Mouse (Mus musculus) MEL (cell line): Measurements from ENCODE around the gene Rhof. TPM values are rescaled to one million over a fixed set of nuclear protein-coding genes. Genes with fewer than 3 reads are reported as not detected.

Experiments
- DNase-seq: peaks from one replicate; pipeline ENCODE4 v3.0.0; 2011; ENCODE audit warnings: low read depth, low spot score
- H3K27ac ChIP-seq: 2 replicates; pipeline ENCODE4 v1.5.1; 2012; ENCODE audit warnings: low read depth, mild to moderate bottlenecking, control low read depth, low read length, moderate library complexity; ENCODE audit not compliant: control insufficient read depth
- H3K27me3 ChIP-seq, 2 experiments: fragments of 150-350 bp in 1 of 2; sonication (generic) in 1 of 2; 2 replicates each; pipeline ENCODE4 v1.6.1; 2012; ENCODE audit warnings: low read length in 2 of 2, mild to moderate bottlenecking in 2 of 2, improper control_type of control experiment in 1 of 2, moderate library complexity in 1 of 2; ENCODE audit not compliant: insufficient read depth in 2 of 2, control insufficient read depth in 1 of 2
- H3K36me3 ChIP-seq, 2 experiments: 2 replicates each; pipeline ENCODE4 v1.6.1; 2012 to 2014; ENCODE audit warnings: low read length in 2 of 2, improper control_type of control experiment in 1 of 2, inconsistent platforms in 1 of 2, mild to moderate bottlenecking in 1 of 2; ENCODE audit not compliant: insufficient read depth in 2 of 2, control insufficient read depth in 1 of 2
- H3K4me1 ChIP-seq, 2 experiments: fragments of 150-350 bp in 1 of 2; sonication (generic) in 1 of 2; 2 replicates each; pipeline ENCODE4 v1.6.1; 2012; ENCODE audit warnings: low read length in 2 of 2, improper control_type of control experiment in 1 of 2, mild to moderate bottlenecking in 1 of 2; ENCODE audit not compliant: insufficient read depth in 2 of 2, control insufficient read depth in 1 of 2
- H3K4me3 ChIP-seq, 2 experiments: fragments of 150-350 bp in 1 of 2; sonication (generic) in 1 of 2; 2 replicates each; pipeline ENCODE4 v1.5.1; 2012; ENCODE audit warnings: low read depth in 2 of 2, low read length in 2 of 2, mild to moderate bottlenecking in 2 of 2, moderate library complexity in 2 of 2, control low read depth in 1 of 2, improper control_type of control experiment in 1 of 2; ENCODE audit not compliant: control insufficient read depth in 1 of 2, insufficient read depth in 1 of 2
- H3K79me2 ChIP-seq: 2 replicates; pipeline ENCODE4 v1.6.1; 2012; ENCODE audit warnings: mild to moderate bottlenecking, low read length, moderate library complexity; ENCODE audit not compliant: control insufficient read depth, poor library complexity, insufficient read depth
- H3K9ac ChIP-seq: 2 replicates; pipeline ENCODE4 v1.6.1; 2012; ENCODE audit warnings: low read depth, mild to moderate bottlenecking, control low read depth, low read length, moderate library complexity; ENCODE audit not compliant: control insufficient read depth, poor library complexity, severe bottlenecking
- H3K9me3 ChIP-seq: fragments of 150-350 bp; sonication (generic); replicated peaks from 2 replicates; pipeline ENCODE4 v1.6.1; 2012; ENCODE audit warnings: mild to moderate bottlenecking, low read length, improper control_type of control experiment, moderate library complexity; ENCODE audit not compliant: insufficient read depth
- BHLHE40 ChIP-seq: IDR thresholded peaks from 2 replicates; pipeline ENCODE4 v1.6.1; 2012; ENCODE audit warnings: low read depth, mild to moderate bottlenecking, inconsistent platforms, low read length, improper control_type of control experiment, borderline replicate concordance
- CHD1 ChIP-seq: IDR thresholded peaks from 2 replicates; pipeline ENCODE4 v1.6.1; 2012; ENCODE audit warnings: low read depth, mild to moderate bottlenecking, inconsistent platforms, low read length, improper control_type of control experiment
- CTCF ChIP-seq, 3 experiments: IDR thresholded peaks in 2 of 3; conservative IDR thresholded peaks in 1 of 3; 2 replicates each; pipeline ENCODE4 v1.5.1; 2011 to 2012; ENCODE audit warnings: low read length in 3 of 3, low read depth in 2 of 3, mild to moderate bottlenecking in 2 of 3, improper control_type of control experiment in 1 of 3, inconsistent platforms in 1 of 3, mixed read lengths in 1 of 3, moderate library complexity in 1 of 3; ENCODE audit not compliant: control insufficient read depth in 1 of 3, insufficient read depth in 1 of 3, poor library complexity in 1 of 3, severe bottlenecking in 1 of 3
- ELF1 ChIP-seq: IDR thresholded peaks from 2 replicates; pipeline ENCODE4 v1.6.1; 2014; ENCODE audit warnings: low read depth, mild to moderate bottlenecking, inconsistent platforms, low read length, improper control_type of control experiment, moderate library complexity
- GABPA ChIP-seq: IDR thresholded peaks from 2 replicates; pipeline ENCODE4 v1.6.1; 2012; ENCODE audit warnings: low read depth, mild to moderate bottlenecking, inconsistent platforms, low read length, improper control_type of control experiment, moderate library complexity
- GATA1 ChIP-seq: IDR thresholded peaks from 2 replicates; pipeline ENCODE4 v1.6.1; 2011; ENCODE audit warnings: low read depth, low read length, improper control_type of control experiment
- HCFC1 ChIP-seq: IDR thresholded peaks from 2 replicates; pipeline ENCODE4 v1.6.1; 2012; ENCODE audit warnings: low read depth, mild to moderate bottlenecking, inconsistent platforms, low read length, improper control_type of control experiment, moderate library complexity
- JUND ChIP-seq: IDR thresholded peaks from 2 replicates; pipeline ENCODE4 v1.6.1; 2011; ENCODE audit warnings: low read depth, mild to moderate bottlenecking, improper control_type of control experiment, low read length
- KAT2A ChIP-seq: conservative IDR thresholded peaks from 2 replicates; pipeline ENCODE4 v1.6.1; 2012; ENCODE audit warnings: low read depth, low read length, improper control_type of control experiment, inconsistent platforms
- MAZ ChIP-seq: IDR thresholded peaks from 2 replicates; pipeline ENCODE4 v1.6.1; 2012; ENCODE audit warnings: low read depth, mild to moderate bottlenecking, inconsistent platforms, low read length, improper control_type of control experiment
- MEF2A ChIP-seq: IDR thresholded peaks from 2 replicates; pipeline ENCODE4 v1.6.1; 2014; ENCODE audit warnings: low read depth, mild to moderate bottlenecking, inconsistent platforms, low read length, improper control_type of control experiment; ENCODE audit not compliant: poor library complexity, insufficient replicate concordance, severe bottlenecking; ENCODE audit errors: extremely low read depth
- MXI1 ChIP-seq: IDR thresholded peaks from 2 replicates; pipeline ENCODE4 v1.6.1; 2011; ENCODE audit warnings: mild to moderate bottlenecking, low read depth, low read length, improper control_type of control experiment
- MYB ChIP-seq: IDR thresholded peaks from 2 replicates; pipeline ENCODE4 v1.6.1; 2011; ENCODE audit warnings: mild to moderate bottlenecking, low read depth, low read length, improper control_type of control experiment
- NRF1 ChIP-seq: IDR thresholded peaks from 2 replicates; pipeline ENCODE4 v1.6.1; 2014; ENCODE audit warnings: low read depth, mild to moderate bottlenecking, inconsistent platforms, low read length, improper control_type of control experiment, moderate library complexity; ENCODE audit not compliant: poor library complexity, insufficient read depth, severe bottlenecking
- POLR2A ChIP-seq, 2 experiments: IDR thresholded peaks; 2 replicates each; pipeline ENCODE4 v1.6.1; 2011 to 2012; ENCODE audit warnings: low read length in 2 of 2, mild to moderate bottlenecking in 2 of 2, control low read depth in 1 of 2, improper control_type of control experiment in 1 of 2, low read depth in 1 of 2, moderate library complexity in 1 of 2; ENCODE audit not compliant: control insufficient read depth in 1 of 2, insufficient read depth in 1 of 2, poor library complexity in 1 of 2
- POLR2AphosphoS2 ChIP-seq: IDR thresholded peaks from 2 replicates; pipeline ENCODE4 v1.6.1; 2011; ENCODE audit warnings: low read length, improper control_type of control experiment
- POLR2AphosphoS5 ChIP-seq: IDR thresholded peaks from 2 replicates; pipeline ENCODE4 v1.6.1; 2012; ENCODE audit warnings: low read depth, borderline replicate concordance, mild to moderate bottlenecking, inconsistent platforms, low read length, moderate library complexity, mixed read lengths
- RAD21 ChIP-seq: IDR thresholded peaks from 2 replicates; pipeline ENCODE4 v1.6.1; 2011; ENCODE audit warnings: mild to moderate bottlenecking, low read depth, low read length, improper control_type of control experiment
- RCOR1 ChIP-seq: IDR thresholded peaks from 2 replicates; pipeline ENCODE4 v1.6.1; 2012; ENCODE audit warnings: low read depth, mild to moderate bottlenecking, inconsistent platforms, low read length, improper control_type of control experiment
- SIN3A ChIP-seq: IDR thresholded peaks from 2 replicates; pipeline ENCODE4 v1.6.1; 2012; ENCODE audit warnings: low read length, improper control_type of control experiment, inconsistent platforms
- SMC3 ChIP-seq: IDR thresholded peaks from 2 replicates; pipeline ENCODE4 v1.6.1; 2011; ENCODE audit warnings: low read depth, low read length, improper control_type of control experiment
- TAL1 ChIP-seq: IDR thresholded peaks from 2 replicates; pipeline ENCODE4 v1.6.1; 2012; ENCODE audit warnings: mild to moderate bottlenecking, inconsistent platforms, low read length, moderate library complexity, mixed read lengths
- TCF12 ChIP-seq: IDR thresholded peaks from 2 replicates; pipeline ENCODE4 v1.6.1; 2014; ENCODE audit warnings: low read depth, mild to moderate bottlenecking, inconsistent platforms, low read length, improper control_type of control experiment, moderate library complexity
- UBTF ChIP-seq: IDR thresholded peaks from 2 replicates; pipeline ENCODE4 v1.6.1; 2012; ENCODE audit warnings: low read depth, mild to moderate bottlenecking, inconsistent platforms, low read length, improper control_type of control experiment, moderate library complexity, borderline replicate concordance; ENCODE audit not compliant: insufficient read depth
- USF2 ChIP-seq, 2 experiments: IDR thresholded peaks; 2 replicates each; pipeline ENCODE4 v1.6.1; 2011 to 2012; ENCODE audit warnings: improper control_type of control experiment in 2 of 2, low read length in 2 of 2, borderline replicate concordance in 1 of 2, inconsistent platforms in 1 of 2, low read depth in 1 of 2, mild to moderate bottlenecking in 1 of 2; ENCODE audit not compliant: insufficient read depth in 1 of 2
- ZC3H11A ChIP-seq: IDR thresholded peaks from 2 replicates; pipeline ENCODE4 v1.6.1; 2012; ENCODE audit warnings: low read depth, mild to moderate bottlenecking, inconsistent platforms, low read length, improper control_type of control experiment
- ZKSCAN1 ChIP-seq: IDR thresholded peaks from 2 replicates; pipeline ENCODE4 v1.6.1; 2012; ENCODE audit warnings: low read depth, mild to moderate bottlenecking, inconsistent platforms, low read length, improper control_type of control experiment, moderate library complexity
- ZNF384 ChIP-seq: IDR thresholded peaks from 2 replicates; pipeline ENCODE4 v1.6.1; 2012; ENCODE audit warnings: low read depth, mild to moderate bottlenecking, inconsistent platforms, low read length, improper control_type of control experiment
- polyA plus RNA-seq, 2 experiments: library from polyadenylated mRNA; stranded (reverse) in 1 of 2; unstranded in 1 of 2; fragments of >175 nt in 1 of 2; fragments of >200 nt in 1 of 2; gene quantifications; 2 replicates each; pipeline versions ENCODE4 v1.2.1 to v1.2.4; 2012; ENCODE audit warnings: low replicate concordance in 2 of 2, low read depth in 1 of 2; ENCODE audit not compliant: insufficient read length in 2 of 2, insufficient read depth in 1 of 2, missing spikeins in 1 of 2
- total RNA-seq: library from RNA; depleted of rRNA; stranded (reverse); fragments of 300-350 nt; gene quantifications from 2 replicates; pipeline ENCODE4 v1.2.3, GENCODE M21; 2012

Rhof gene
- total and polyA plus RNA-seq, 3 experiments, result 2.5 to 10.4 TPM; not detected in 1

DNA sequence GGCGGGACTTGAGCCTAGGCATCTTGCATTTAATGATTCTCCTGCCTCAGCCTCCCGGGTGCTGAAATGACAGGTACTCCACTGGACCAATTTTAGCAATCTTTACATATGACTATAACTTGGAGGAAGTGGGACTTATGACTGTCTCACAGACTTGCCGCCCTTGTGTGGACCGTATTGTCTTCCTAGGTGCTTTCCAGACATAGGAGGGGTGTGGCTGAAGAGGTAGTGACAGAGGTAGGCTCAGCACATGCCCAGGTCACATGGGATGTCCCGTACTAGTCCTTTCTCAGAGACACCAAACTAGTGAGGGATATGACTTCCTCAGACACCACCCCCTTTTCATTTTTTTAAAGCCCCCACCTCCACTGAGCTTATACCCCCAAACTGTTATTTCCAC is 46.3 kb upstream of the Rhof start:
- DNase-seq, result no peak
- Histone ChIP-seq H3K79me2 (no peaks in the 10 kb centered on the region), H3K4me1 (no peaks in the 10 kb centered on the region), H3K36me3 (no peaks in the 10 kb centered on the region), H3K9me3 (no peaks in the 10 kb centered on the region), H3K27me3 (no peaks in the 10 kb centered on the region; a peak in 1 of 4 replicates)
- TF ChIP-seq RAD21, result no peak
- TF ChIP-seq JUND, result no peak
- TF ChIP-seq HCFC1, result no peak
- no peak for TF ChIP-seq MXI1
- TF ChIP-seq CTCF (IDR thresholded peaks at IDR 0.05 in 2 of 3, conservative IDR thresholded peaks at IDR 0.05 in 1 of 3; ENCODE audit: control insufficient read depth in 1 of 3, insufficient read depth in 1 of 3, low read depth in 2 of 3, low read length in 3 of 3, poor library complexity in 1 of 3, severe bottlenecking in 1 of 3), result no peak
- no peak for TF ChIP-seq UBTF
- TF ChIP-seq NRF1, result no peak
- no peak for TF ChIP-seq MAZ
- TF ChIP-seq ZKSCAN1, result no peak
- no peak for TF ChIP-seq POLR2A (IDR thresholded peaks at IDR 0.05; ENCODE audit: control insufficient read depth in 1 of 2, insufficient read depth in 1 of 2, low read depth in 1 of 2, low read length in 2 of 2, poor library complexity in 1 of 2)
- no peak for TF ChIP-seq TAL1
- no peak for TF ChIP-seq USF2 (IDR thresholded peaks at IDR 0.05; ENCODE audit: borderline replicate concordance in 1 of 2, insufficient read depth in 1 of 2, low read depth in 1 of 2, low read length in 2 of 2)
- no peak for TF ChIP-seq MYB
- TF ChIP-seq MEF2A, result no peak
- TF ChIP-seq KAT2A, result no peak
- no peak for TF ChIP-seq POLR2AphosphoS5
- TF ChIP-seq GABPA, result no peak
- TF ChIP-seq, all 39 proteins: peak for 0
- Histone ChIP-seq H3K27ac (no peak overlapping the region), H3K9ac (no peak overlapping the region), H3K4me3 (no peak overlapping the region)

DNA sequence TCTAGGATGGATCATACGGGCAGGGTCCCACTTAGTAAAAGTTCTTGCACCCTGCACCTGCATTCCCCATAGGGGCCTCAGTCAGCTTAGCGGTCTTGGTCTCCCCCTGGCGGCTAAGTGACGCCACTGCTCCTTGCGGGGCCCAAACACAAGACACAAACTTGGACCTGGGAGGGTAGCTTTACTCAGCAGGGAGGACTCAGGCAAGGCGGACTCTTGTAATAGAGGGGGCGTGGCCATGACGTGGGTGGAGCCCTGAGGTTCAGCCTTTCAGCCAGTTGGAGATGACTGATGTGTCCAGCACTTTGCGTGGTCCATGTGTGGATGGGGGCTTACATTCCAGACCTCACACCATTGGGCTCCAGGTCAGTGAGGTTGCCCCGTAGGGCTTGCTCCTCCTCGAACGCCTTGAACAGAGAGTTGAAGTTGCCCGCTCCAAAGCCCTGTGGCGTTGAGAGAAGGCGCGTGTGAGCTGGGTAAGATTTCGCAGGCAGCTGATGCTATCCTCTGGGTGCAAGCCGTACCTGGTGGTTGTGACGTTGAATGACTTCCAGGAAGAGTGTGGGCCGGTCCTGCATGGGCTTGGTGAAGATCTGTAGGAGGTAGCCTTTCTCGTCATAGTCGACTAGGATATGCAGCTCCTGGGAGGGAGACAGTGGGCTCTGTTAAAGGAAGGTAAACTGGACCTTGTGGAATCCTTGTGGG is 39.3 kb upstream of the Rhof start:
- no peaks in the 10 kb centered on the region for H3K79me2 ChIP-seq
- no peaks in the 10 kb centered on the region for H3K9me3 ChIP-seq
- no peak overlapping the region for H3K27ac ChIP-seq
- peak overlapping the region; percentile 7 to 37; a peak in 2 of 4 replicates for H3K4me3 ChIP-seq
- H3K4me1 ChIP-seq, result no peaks in the 10 kb centered on the region
- H3K27me3 ChIP-seq, result no peaks in the 10 kb centered on the region; a peak in 1 of 4 replicates
- DNase-seq, result peak; percentile 91
- no peak overlapping the region for H3K9ac ChIP-seq
- H3K36me3 ChIP-seq, result no peaks in the 10 kb centered on the region
- TF ChIP-seq MXI1, result peak; percentile 48; the same call in 1 of the 2 replicates
- TF ChIP-seq POLR2AphosphoS2, result no peak
- peak; percentile 99 for TF ChIP-seq SMC3
- peak; percentile 96 to 100 (median 99) for TF ChIP-seq CTCF (IDR thresholded peaks at IDR 0.05 in 2 of 3, conservative IDR thresholded peaks at IDR 0.05 in 1 of 3; ENCODE audit: control insufficient read depth in 1 of 3, insufficient read depth in 1 of 3, low read depth in 2 of 3, low read length in 3 of 3, poor library complexity in 1 of 3, severe bottlenecking in 1 of 3)
- TF ChIP-seq TCF12, result no peak
- TF ChIP-seq POLR2AphosphoS5, result no peak
- no peak for TF ChIP-seq CHD1
- TF ChIP-seq HCFC1, result 0 out of 2 replicates have a peak, but pooled peaks have one; percentile 7
- peak; percentile 99 for TF ChIP-seq ZC3H11A
- 0 out of 2 replicates have a peak, but pooled peaks have one; percentile 16 for TF ChIP-seq ELF1
- no peak for TF ChIP-seq ZKSCAN1
- TF ChIP-seq MAZ, result peak; percentile 68; the same call in 1 of the 2 replicates
- peak; percentile 34; the same call in 1 of the 2 replicates for TF ChIP-seq BHLHE40
- TF ChIP-seq USF2 (IDR thresholded peaks at IDR 0.05; ENCODE audit: borderline replicate concordance in 1 of 2, insufficient read depth in 1 of 2, low read depth in 1 of 2, low read length in 2 of 2), result no peak
- TF ChIP-seq GATA1, result no peak
- peak; percentile 65; the same call in 1 of the 2 replicates for TF ChIP-seq SIN3A
- no peak for TF ChIP-seq RCOR1
- peak; percentile 66 for TF ChIP-seq ZNF384
